Mouse (Mus musculus): Measurements from ENCODE around the gene Tmprss11e.

DNA sequence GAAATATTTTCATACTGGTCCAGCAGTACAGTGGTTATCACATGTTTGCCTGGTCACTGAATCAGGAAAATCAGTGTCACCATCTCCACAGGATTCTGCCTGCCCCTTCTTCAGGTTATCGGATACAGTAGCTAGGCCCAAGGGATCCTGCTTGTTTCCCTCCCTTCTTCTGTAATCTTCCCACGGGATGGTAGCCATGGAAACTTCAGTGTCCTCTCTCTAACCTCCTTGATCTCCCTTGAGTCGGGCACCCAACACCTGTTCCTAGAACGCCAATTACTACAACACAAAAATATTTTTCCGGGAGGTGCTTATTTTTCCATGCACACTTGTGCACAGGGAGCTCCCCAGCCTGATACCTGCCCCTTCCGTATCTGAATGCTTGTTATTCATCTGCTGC lies 17.0 kb downstream of the Tmprss11e start:
- TF ChIP-seq CTCF (IDR thresholded peaks at IDR 0.05; ENCODE audit: borderline replicate concordance, insufficient read depth, low read length), result no peak
- no peak for TF ChIP-seq POLR2A (IDR thresholded peaks at IDR 0.05; ENCODE audit: low read depth, low read length)
